Comparison of ENCODE assay signal across 31 mouse cellular contexts in the genomic region with DNA sequence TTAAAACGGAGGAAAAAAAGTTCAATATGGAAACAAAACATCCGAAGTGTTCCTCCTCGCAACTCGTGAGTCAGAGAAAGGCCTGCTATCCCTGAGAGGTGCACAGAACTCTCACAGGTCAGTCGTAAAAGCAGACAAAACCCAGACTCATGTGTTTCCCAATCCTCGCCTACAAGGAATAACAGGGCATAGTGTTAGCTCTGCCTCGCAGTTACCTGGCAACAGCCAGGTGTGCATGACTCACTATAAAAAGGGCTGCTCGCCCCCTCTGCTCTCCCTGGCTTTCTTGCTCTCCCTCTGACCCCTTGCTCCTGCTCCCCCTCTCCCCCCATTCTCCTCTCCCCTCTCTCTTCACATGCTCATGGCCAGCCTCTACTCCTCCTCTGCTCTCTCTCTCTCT. TPM values are rescaled to one million over a fixed set of nuclear protein-coding genes. Genes with fewer than 3 reads are reported as not detected.
DNase-seq lines count a peak whose midpoint lies in the region; ATAC-seq and TF ChIP-seq lines count a peak whose summit lies in the region.
"Had no signal": no experiment of that assay in that cellular context is flagged by ENCODE, and none has a peak within 500 bp of the region (broad histone marks: within the 10 kb centered on the region; RNA-seq: fewer than 3 reads in every experiment).

No protein-coding gene starts in this region.

- H3K4me3 ChIP-seq in lung, embryonic 14.5 days (ENCODE audit: low read depth, low read length): no peak overlapping the region
- H3K4me3 ChIP-seq in intestine, embryonic 16.5 days (ENCODE audit: low read length): no peak overlapping the region
- H3K4me3 ChIP-seq in stomach, embryonic 16.5 days (replicated peaks; ENCODE audit: low read length): no peak overlapping the region
- H3K4me3 ChIP-seq: embryonic facial prominence, embryonic 10.5 days; embryonic facial prominence, embryonic 13.5 days; erythroblast, embryonic 14.5 days; forebrain, embryonic 12.5 days; forebrain, embryonic 15.5 days; heart, embryonic 12.5 days; heart, embryonic 15.5 days; hindbrain, embryonic 10.5 days; hindbrain, embryonic 13.5 days had no signal

- no peak overlapping the region for H3K9ac ChIP-seq in lung, embryonic 14.5 days
- H3K9ac ChIP-seq in intestine, embryonic 16.5 days (ENCODE audit: low read depth, low read length): no peak overlapping the region
- no peak overlapping the region for H3K9ac ChIP-seq in stomach, embryonic 16.5 days (ENCODE audit: low read length)
- H3K9ac ChIP-seq: embryonic facial prominence, embryonic 13.5 days; forebrain, embryonic 12.5 days; forebrain, embryonic 15.5 days; heart, embryonic 12.5 days; heart, embryonic 15.5 days; hindbrain, embryonic 13.5 days had no signal

- 72% methylated on average over 8 of the region's 8 CpGs for WGBS in lung, embryonic 14.5 days
- WGBS in intestine, embryonic 16.5 days: 50% methylated on average over 8 of the region's 8 CpGs
- WGBS in stomach, embryonic 16.5 days: 49% methylated on average over 8 of the region's 8 CpGs

- H3K4me1 ChIP-seq in lung, embryonic 14.5 days (ENCODE audit: insufficient read depth): no peaks in the 10 kb centered on the region; the same call in 1 of the 2 replicates
- no peaks in the 10 kb centered on the region; the same call in 1 of the 2 replicates for H3K4me1 ChIP-seq in intestine, embryonic 16.5 days (ENCODE audit: control insufficient read depth, insufficient read depth, low read length)
- peaks cover 14% of the 10 kb centered on the region for H3K4me1 ChIP-seq in stomach, embryonic 16.5 days (ENCODE audit: control insufficient read depth, insufficient read depth, low read length)
- H3K4me1 ChIP-seq: embryonic facial prominence, embryonic 13.5 days; forebrain, embryonic 12.5 days; forebrain, embryonic 15.5 days; hindbrain, embryonic 13.5 days had no signal

- H3K4me2 ChIP-seq in lung, embryonic 14.5 days: no peak overlapping the region
- no peak overlapping the region for H3K4me2 ChIP-seq in intestine, embryonic 16.5 days (ENCODE audit: low read depth, low read length)
- H3K4me2 ChIP-seq in stomach, embryonic 16.5 days (ENCODE audit: low read depth, low read length): no peak overlapping the region
- H3K4me2 ChIP-seq: embryonic facial prominence, embryonic 13.5 days; forebrain, embryonic 12.5 days; forebrain, embryonic 15.5 days; heart, embryonic 12.5 days; heart, embryonic 15.5 days; hindbrain, embryonic 13.5 days had no signal

- no peak overlapping the region for H3K27ac ChIP-seq in lung, embryonic 14.5 days (ENCODE audit: low read depth)
- no peak overlapping the region for H3K27ac ChIP-seq in intestine, embryonic 16.5 days (ENCODE audit: low read length)
- no peak overlapping the region for H3K27ac ChIP-seq in stomach, embryonic 16.5 days (ENCODE audit: low read length)
- H3K27ac ChIP-seq: embryonic facial prominence, embryonic 10.5 days; embryonic facial prominence, embryonic 13.5 days; forebrain, embryonic 12.5 days; forebrain, embryonic 15.5 days; heart, embryonic 15.5 days; hindbrain, embryonic 10.5 days; hindbrain, embryonic 13.5 days had no signal

- H3K36me3 ChIP-seq in lung, embryonic 14.5 days (ENCODE audit: insufficient read depth): no peaks in the 10 kb centered on the region
- no peaks in the 10 kb centered on the region for H3K36me3 ChIP-seq in intestine, embryonic 16.5 days (ENCODE audit: control insufficient read depth, insufficient read depth, low read length)
- no peaks in the 10 kb centered on the region for H3K36me3 ChIP-seq in stomach, embryonic 16.5 days (ENCODE audit: control insufficient read depth, insufficient read depth, low read length)
- H3K36me3 ChIP-seq: embryonic facial prominence, embryonic 10.5 days; embryonic facial prominence, embryonic 13.5 days; forebrain, embryonic 12.5 days; forebrain, embryonic 15.5 days; heart, embryonic 12.5 days; heart, embryonic 15.5 days; hindbrain, embryonic 10.5 days; hindbrain, embryonic 13.5 days had no signal

- intact Hi-C loops in left cerebral cortex, postnatal 25 days (cut with DNase I): no loop called here

- H3K27me3 ChIP-seq in lung, embryonic 14.5 days (ENCODE audit: insufficient read depth, low read length): no peaks in the 10 kb centered on the region
- H3K27me3 ChIP-seq in intestine, embryonic 16.5 days (replicated peaks; ENCODE audit: control insufficient read depth, insufficient read depth, low read length): no peaks in the 10 kb centered on the region
- H3K27me3 ChIP-seq in stomach, embryonic 16.5 days (ENCODE audit: control insufficient read depth, insufficient read depth, low read length): no peaks in the 10 kb centered on the region
- H3K27me3 ChIP-seq: embryonic facial prominence, embryonic 13.5 days; forebrain, embryonic 12.5 days; forebrain, embryonic 15.5 days; heart, embryonic 12.5 days; heart, embryonic 15.5 days; hindbrain, embryonic 13.5 days had no signal

- no peak for TF ChIP-seq CTCF in lung, embryonic 14.5 days (IDR thresholded peaks at IDR 0.05; ENCODE audit: low read depth)

- peak; percentile 70 for ATAC-seq in lung, embryonic 14.5 days (ENCODE audit: insufficient read depth)
- peak; percentile 64; the same call in 1 of the 2 replicates for ATAC-seq in intestine, embryonic 16.5 days
- peak; percentile 51; the same call in 1 of the 2 replicates for ATAC-seq in stomach, embryonic 16.5 days (ENCODE audit: insufficient read depth, low FRiP score)
- no peak for ATAC-seq in activated CD4-positive, CD25-positive, alpha-beta regulatory T cell, adult 4 months
- ATAC-seq: forebrain, embryonic 15.5 days; hindbrain, embryonic 16.5 days had no signal

- H3K9me3 ChIP-seq in lung, embryonic 14.5 days (ENCODE audit: low read depth, low read length): no peaks in the 10 kb centered on the region
- H3K9me3 ChIP-seq in intestine, embryonic 16.5 days (ENCODE audit: control insufficient read depth, low read length): no peaks in the 10 kb centered on the region
- no peaks in the 10 kb centered on the region for H3K9me3 ChIP-seq in stomach, embryonic 16.5 days (replicated peaks; ENCODE audit: control insufficient read depth, low read length)
- H3K9me3 ChIP-seq: embryonic facial prominence, embryonic 10.5 days; embryonic facial prominence, embryonic 13.5 days; forebrain, embryonic 12.5 days; forebrain, embryonic 15.5 days; heart, embryonic 12.5 days; heart, embryonic 15.5 days; hindbrain, embryonic 10.5 days; hindbrain, embryonic 13.5 days had no signal

- DNase-seq in lung, embryonic 14.5 days: peak; percentile 37
- no peak for DNase-seq in lung, postnatal 10 days
- peak; percentile 16 for DNase-seq in brain, adult 2 months (ENCODE audit: low read depth, low spot score)
- DNase-seq in adipocyte (ENCODE audit: low spot score): no peak
- no peak for DNase-seq in left cerebral cortex, postnatal 25 days (ENCODE audit: low spot score in 2 of 2)
- DNase-seq: adrenal gland, adult 2 months; adrenal gland, postnatal 14 days; cerebellum, adult 11-12 months; cerebellum, adult 8-10 months; cerebellum, postnatal 36 days; embryo, embryonic 11 days; gastrocnemius, postnatal 14 days; heart, adult 18-20 months; heart, postnatal 10 days; heart, postnatal 36 days had no signal

RNA-seq across cellular contexts. Expression of a gene that starts 17.4 kb away (rescaled TPM):
- 15.8 and 17.0 TPM in 2 replicates for polyA plus RNA-seq in lung, embryonic 14.5 days (2014; fragmentation: Nextera tagmentation; extraction: Ambion mirVana)
- polyA plus RNA-seq in intestine, embryonic 16.5 days (2015; fragmentation: Nextera tagmentation; extraction: Ambion mirVana): 31.5 and 36.6 TPM in 2 replicates
- 22.6 and 24.5 TPM in 2 replicates for polyA plus RNA-seq in stomach, embryonic 16.5 days (2015; fragmentation: Nextera tagmentation; extraction: Ambion mirVana)
- total RNA-seq in left cerebral cortex, postnatal 25 days (2021): 10 to 100 TPM; 27.0 to 28.1 TPM
- polyA plus RNA-seq in activated CD4-positive, CD25-positive, alpha-beta regulatory T cell, adult 4 months (2017; shearing (Covaris generic)): 1 to 10 TPM in 1 of 2 experiments, under 1 TPM in 1; 0.61 to 3.5 TPM
- polyA plus RNA-seq: erythroblast, embryonic 14.5 days had no signal

RNA-seq across cellular contexts. Expression of a gene that starts 57.6 kb away (rescaled TPM):
- polyA plus RNA-seq in lung, embryonic 14.5 days (2014; fragmentation: Nextera tagmentation; extraction: Ambion mirVana): 0.13 and 0.30 TPM in 2 replicates
- 0.15 and 0.16 TPM in 2 replicates for polyA plus RNA-seq in intestine, embryonic 16.5 days (2015; fragmentation: Nextera tagmentation; extraction: Ambion mirVana)
- polyA plus RNA-seq in stomach, embryonic 16.5 days (2015; fragmentation: Nextera tagmentation; extraction: Ambion mirVana): 0.22 and 0.28 TPM in 2 replicates
- not detected for total RNA-seq in left cerebral cortex, postnatal 25 days (2021)
- under 1 TPM; 0.12 to 0.29 TPM for polyA plus RNA-seq in activated CD4-positive, CD25-positive, alpha-beta regulatory T cell, adult 4 months (2017; shearing (Covaris generic))
- total RNA-seq: ES-E14; gastrocnemius, adult 18-20 months; gastrocnemius, postnatal 4 days; heart, postnatal 10 days; heart, postnatal 36 days had no signal
- polyA plus RNA-seq: adrenal gland, adult 2 months; embryonic facial prominence, embryonic 13.5 days; erythroblast, embryonic 14.5 days had no signal

Comparison
In these comparisons a context has a peak if more than half of its experiments do, and no peak if none do; other contexts are left out.
1. DNase-seq: peak in lung, embryonic 14.5 days (single experiment) and brain, adult 2 months (single experiment); none in lung, postnatal 10 days (single experiment), adipocyte (single experiment) and left cerebral cortex, postnatal 25 days (0 of 2).